Mouse (Mus musculus) forebrain, embryonic 16.5 days (tissue): ENCODE measurements around the gene C1qtnf12. TPM values are rescaled to one million over a fixed set of nuclear protein-coding genes. Genes with fewer than 3 reads are reported as not detected.

Experiments
- ATAC-seq: fragments of 200-750 bp; cut with Nextera tagmentation; 2 replicates; pipeline ENCODE4 v1.8.0; 2017; ENCODE audit warnings: mild to moderate bottlenecking, moderate library complexity
- H3K27ac ChIP-seq: fragments of 300-500 bp; sonication (generic); 2 replicates; pipeline ENCODE4 v1.5.1; 2014; ENCODE audit warnings: low read length, control low read depth
- H3K27me3 ChIP-seq: fragments of 300-500 bp; sonication (generic); replicated peaks from 2 replicates; pipeline ENCODE4 v1.6.1; 2014; ENCODE audit warnings: low read length; ENCODE audit not compliant: control insufficient read depth, insufficient read depth
- H3K36me3 ChIP-seq: fragments of 300-500 bp; sonication (generic); 2 replicates; pipeline ENCODE4 v1.6.1; 2014; ENCODE audit not compliant: control insufficient read depth, insufficient read depth
- H3K4me1 ChIP-seq: fragments of 300-500 bp; sonication (generic); replicated peaks from 2 replicates; pipeline ENCODE4 v1.6.1; 2014; ENCODE audit warnings: low read length; ENCODE audit not compliant: control insufficient read depth, insufficient read depth
- H3K4me2 ChIP-seq: fragments of 300-500 bp; sonication (generic); 2 replicates; pipeline ENCODE4 v1.6.1; 2014; ENCODE audit warnings: mild to moderate bottlenecking, low read length, control low read depth
- H3K4me3 ChIP-seq: fragments of 300-500 bp; sonication (generic); replicated peaks from 2 replicates; pipeline ENCODE4 v1.5.1; 2014; ENCODE audit warnings: mild to moderate bottlenecking, low read length, control low read depth
- H3K9ac ChIP-seq: fragments of 300-500 bp; sonication (generic); replicated peaks from 2 replicates; pipeline ENCODE4 v1.6.1; 2014; ENCODE audit warnings: low read depth, low read length, control low read depth
- H3K9me3 ChIP-seq: fragments of 300-500 bp; sonication (generic); 2 replicates; pipeline ENCODE4 v1.6.1; 2016; ENCODE audit warnings: low read length; ENCODE audit not compliant: control insufficient read depth
- WGBS: fragments of 180-500 bp; shearing (Covaris S2); extraction: QIAGEN DNeasy Blood & Tissue Kit; methylation state at CpG from one replicate; pipeline ENCODE4 v1.1.7; 2014; 5-methylcytosine and 5-hydroxymethylcytosine counted together
- polyA plus RNA-seq: library from polyadenylated mRNA; unstranded; fragments of >200 nt; fragmentation: Nextera tagmentation; extraction: Ambion mirVana; gene quantifications from 2 replicates; pipeline ENCODE4 v1.2.1, GENCODE M21; 2015

The C1qtnf12 gene
- 6.3 and 9.2 TPM in 2 replicates for polyA plus RNA-seq

- Histone ChIP-seq H3K4me3 (peak within 1 kb of the TSS; percentile 39), H3K27ac (no peak within 1 kb of the TSS; the same call in 1 of the 2 replicates), H3K36me3 (peaks cover 7% of the 10 kb centered on the region), H3K4me2 (peak within 1 kb of the TSS; percentile 65), H3K9me3 (no peaks in the 10 kb centered on the region), H3K27me3 (no peaks in the 10 kb centered on the region), H3K9ac (peak within 1 kb of the TSS; percentile 58), H3K4me1 (peaks cover 14% of the 10 kb centered on the region)
- ATAC-seq = peak; percentile 61
- WGBS = under 1% methylated on average over 35 of the region's 42 CpGs
Observed at GRCm38 (mm10) chr4:155962167-155962971, at the start of gene C1qtnf12. C1qtnf12 (plus strand) TSS chr4:155962318.

DNA sequence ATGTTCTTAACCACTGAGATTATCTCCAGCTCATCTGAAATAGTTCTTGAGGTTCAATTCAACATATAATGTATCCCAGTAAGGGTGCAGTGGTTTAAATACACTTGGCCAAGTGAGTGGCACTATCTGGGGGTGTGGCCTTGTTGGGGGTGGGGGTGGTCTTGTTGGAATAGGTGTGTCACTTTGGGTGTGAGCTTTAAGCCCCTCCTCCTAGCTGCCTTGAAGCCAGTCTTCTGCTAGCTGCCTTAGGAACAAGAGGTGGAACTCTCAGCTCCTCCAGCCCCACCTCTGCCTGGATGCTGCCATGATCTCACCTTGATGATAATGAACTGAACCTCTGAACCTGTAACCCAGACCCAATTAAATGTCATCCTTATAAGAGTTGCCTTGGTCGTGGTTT lies 30.1 kb upstream of the C1qtnf12 start:
- Histone ChIP-seq H3K36me3 (no peaks in the 10 kb centered on the region), H3K27ac (no peak overlapping the region), H3K27me3 (no peaks in the 10 kb centered on the region), H3K4me2 (no peak overlapping the region), H3K9me3 (no peaks in the 10 kb centered on the region), H3K4me3 (no peak overlapping the region), H3K9ac (no peak overlapping the region), H3K4me1 (no peaks in the 10 kb centered on the region)
- 66% methylated on average over 1 of the region's 1 CpGs for WGBS
- no peak for ATAC-seq

- H3K27me3 ChIP-seq = peaks cover 5% of the 10 kb centered on the region; the same call in 1 of the 2 replicates
- peak overlapping the region; percentile 79 for H3K4me2 ChIP-seq
- peaks cover 23% of the 10 kb centered on the region for H3K4me1 ChIP-seq
- H3K4me3 ChIP-seq = peak overlapping the region; percentile 94
- ATAC-seq = peak; percentile 47
- peak overlapping the region; percentile 87 for H3K9ac ChIP-seq
- H3K36me3 ChIP-seq = peaks cover 4% of the 10 kb centered on the region; the same call in 1 of the 2 replicates
- WGBS = under 1% methylated on average over 17 of the region's 17 CpGs
- no peaks in the 10 kb centered on the region for H3K9me3 ChIP-seq
- H3K27ac ChIP-seq = peak overlapping the region; percentile 74
Observed at GRCm38 (mm10) chr4:155943049-155943452, 19.1 kb upstream of the C1qtnf12 start.

GRCm38 (mm10) chr4:155943534-155944249 lies 18.4 kb upstream of the C1qtnf12 start, which contains the start of gene Ube2j2:
Ube2j2 (plus strand) TSS chr4:155943831.
- Histone ChIP-seq H3K27me3 (peaks cover 3% of the 10 kb centered on the region; the same call in 1 of the 2 replicates), H3K4me2 (peak within 1 kb of the TSS; percentile 98), H3K9me3 (no peaks in the 10 kb centered on the region), H3K27ac (peak within 1 kb of the TSS; percentile 74), H3K4me1 (peaks cover 23% of the 10 kb centered on the region), H3K4me3 (peak within 1 kb of the TSS; percentile 94), H3K9ac (peak within 1 kb of the TSS; percentile 87), H3K36me3 (peaks cover 8% of the 10 kb centered on the region; the same call in 1 of the 2 replicates)
- ATAC-seq = peak; percentile 99
- under 1% methylated on average over 85 of the region's 85 CpGs for WGBS

DNA sequence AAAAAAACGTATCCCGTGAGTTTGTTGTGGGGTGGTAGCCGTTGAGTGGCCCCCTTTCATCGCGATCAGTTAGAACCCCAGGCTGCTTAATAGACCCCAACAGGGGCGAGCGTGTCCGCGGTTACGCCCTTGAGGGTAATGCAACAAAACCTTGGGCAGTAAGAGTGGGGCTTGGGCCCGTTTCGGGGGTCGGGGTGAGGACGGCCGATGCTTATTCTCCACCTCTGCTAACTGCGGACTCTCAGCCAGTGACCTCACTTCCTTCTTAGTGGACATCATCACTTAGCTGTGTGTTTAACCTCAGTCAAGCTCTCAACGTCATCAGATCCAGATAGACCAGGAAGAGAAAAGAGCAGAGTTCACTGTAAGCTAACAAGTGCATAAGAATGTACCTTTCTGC lies 17.8 kb upstream of the C1qtnf12 start:
- no peaks in the 10 kb centered on the region for H3K9me3 ChIP-seq
- peak overlapping the region; percentile 98 for H3K4me2 ChIP-seq
- peaks cover 12% of the 10 kb centered on the region for H3K36me3 ChIP-seq
- H3K27me3 ChIP-seq = peaks cover 3% of the 10 kb centered on the region; the same call in 1 of the 2 replicates
- no peak overlapping the region; the same call in 1 of the 2 replicates for H3K27ac ChIP-seq
- H3K9ac ChIP-seq = peak overlapping the region; percentile 87
- H3K4me3 ChIP-seq = peak overlapping the region; percentile 94
- H3K4me1 ChIP-seq = peaks cover 23% of the 10 kb centered on the region
- under 1% methylated on average over 17 of the region's 17 CpGs for WGBS
- peak; percentile 13; the same call in 1 of the 2 replicates for ATAC-seq

GRCm38 (mm10) chr4:155947094-155947493 lies 15.0 kb upstream of the C1qtnf12 start:
- no peak for ATAC-seq
- Histone ChIP-seq H3K4me2 (no peak overlapping the region), H3K27ac (no peak overlapping the region), H3K9ac (no peak overlapping the region), H3K4me1 (peaks cover 23% of the 10 kb centered on the region), H3K36me3 (peaks cover 31% of the 10 kb centered on the region), H3K4me3 (no peak overlapping the region), H3K9me3 (no peaks in the 10 kb centered on the region), H3K27me3 (no peaks in the 10 kb centered on the region)

DNA sequence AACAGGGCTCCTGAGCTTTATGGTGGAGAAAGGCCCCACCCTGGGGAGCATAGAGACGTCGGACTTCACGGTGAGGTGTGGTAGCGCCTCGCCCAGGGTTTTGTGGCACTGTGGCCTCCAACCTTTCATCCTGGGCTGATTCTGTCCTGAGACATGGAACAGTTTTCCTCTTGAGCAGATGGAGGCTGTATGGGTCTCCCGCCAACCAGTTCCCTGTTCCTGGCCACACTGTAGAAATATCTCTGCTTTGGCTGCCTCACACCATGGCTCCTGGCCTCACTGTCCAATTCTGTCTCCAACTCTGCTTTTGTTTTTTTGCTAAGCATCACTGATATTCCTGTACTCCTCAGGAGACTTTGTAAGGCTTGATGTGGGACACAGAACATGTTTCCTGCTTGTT lies 6.6 kb upstream of the C1qtnf12 start:
- 97% methylated on average over 6 of the region's 6 CpGs for WGBS
- ATAC-seq = no peak
- Histone ChIP-seq H3K36me3 (peaks cover 25% of the 10 kb centered on the region), H3K4me2 (no peak overlapping the region), H3K27ac (no peak overlapping the region), H3K9ac (no peak overlapping the region), H3K4me1 (no peaks in the 10 kb centered on the region), H3K4me3 (no peak overlapping the region), H3K27me3 (no peaks in the 10 kb centered on the region), H3K9me3 (no peaks in the 10 kb centered on the region)

GRCm38 (mm10) chr4:155959275-155959674 lies 2.8 kb upstream of the C1qtnf12 start:
- Histone ChIP-seq H3K4me2 (no peak overlapping the region), H3K4me3 (no peak overlapping the region), H3K4me1 (peaks cover 14% of the 10 kb centered on the region), H3K36me3 (peaks cover 13% of the 10 kb centered on the region), H3K27me3 (no peaks in the 10 kb centered on the region), H3K9me3 (no peaks in the 10 kb centered on the region), H3K27ac (no peak overlapping the region), H3K9ac (no peak overlapping the region)
- ATAC-seq = peak; percentile 75; the same call in 1 of the 2 replicates
- WGBS = 5% methylated on average over 5 of the region's 5 CpGs

- no peak overlapping the region; the same call in 1 of the 2 replicates for H3K4me2 ChIP-seq
- H3K9me3 ChIP-seq = no peaks in the 10 kb centered on the region
- H3K4me1 ChIP-seq = peaks cover 14% of the 10 kb centered on the region
- WGBS = 57% methylated on average over 7 of the region's 7 CpGs
- H3K9ac ChIP-seq = no peak overlapping the region; the same call in 1 of the 2 replicates
- H3K27me3 ChIP-seq = no peaks in the 10 kb centered on the region
- ATAC-seq = no peak
- no peak overlapping the region for H3K4me3 ChIP-seq
- peaks cover 1% of the 10 kb centered on the region; the same call in 1 of the 2 replicates for H3K36me3 ChIP-seq
- H3K27ac ChIP-seq = no peak overlapping the region
Observed at GRCm38 (mm10) chr4:155963106-155963505, 988 bp downstream of the C1qtnf12 start.
